Mouse (Mus musculus) bone marrow, adult 2 months (tissue): ENCODE results near the gene Zfp281.

ENCODE experiments used
- CTCF ChIP-seq: fragments of 200-500 bp; IDR thresholded peaks from 2 replicates; pipeline ENCODE4 v1.5.1; 2011; ENCODE audit warnings: low read length, control low read depth; ENCODE audit not compliant: control insufficient read depth, insufficient read depth
- POLR2A ChIP-seq: fragments of 200-500 bp; IDR thresholded peaks from 2 replicates; pipeline ENCODE4 v1.6.1; 2011; ENCODE audit warnings: low read depth, mild to moderate bottlenecking, control low read depth, low read length, borderline replicate concordance; ENCODE audit not compliant: control insufficient read depth

GRCm38 (mm10) chr1:136606278-136606677 is 18.4 kb upstream of the Zfp281 start:
- TF ChIP-seq POLR2A (no peak), CTCF (no peak)
